Mouse (Mus musculus): Measurements from ENCODE around the gene Cacna2d2.

- TF ChIP-seq CTCF (IDR thresholded peaks at IDR 0.05) (no peak), POLR2A (IDR thresholded peaks at IDR 0.05; ENCODE audit: insufficient read depth, low read depth, low read length) (no peak), EP300 (IDR thresholded peaks at IDR 0.05; ENCODE audit: insufficient read depth, low read depth, low read length) (no peak)
These were observed 29.2 kb downstream of the Cacna2d2 start for GRCm38 (mm10) chr9:107428451-107429186.

Measured in heart, adult 2 months (tissue).